Mouse (Mus musculus): ENCODE results near the gene Rnf25.

Rnf25 gene

DNA sequence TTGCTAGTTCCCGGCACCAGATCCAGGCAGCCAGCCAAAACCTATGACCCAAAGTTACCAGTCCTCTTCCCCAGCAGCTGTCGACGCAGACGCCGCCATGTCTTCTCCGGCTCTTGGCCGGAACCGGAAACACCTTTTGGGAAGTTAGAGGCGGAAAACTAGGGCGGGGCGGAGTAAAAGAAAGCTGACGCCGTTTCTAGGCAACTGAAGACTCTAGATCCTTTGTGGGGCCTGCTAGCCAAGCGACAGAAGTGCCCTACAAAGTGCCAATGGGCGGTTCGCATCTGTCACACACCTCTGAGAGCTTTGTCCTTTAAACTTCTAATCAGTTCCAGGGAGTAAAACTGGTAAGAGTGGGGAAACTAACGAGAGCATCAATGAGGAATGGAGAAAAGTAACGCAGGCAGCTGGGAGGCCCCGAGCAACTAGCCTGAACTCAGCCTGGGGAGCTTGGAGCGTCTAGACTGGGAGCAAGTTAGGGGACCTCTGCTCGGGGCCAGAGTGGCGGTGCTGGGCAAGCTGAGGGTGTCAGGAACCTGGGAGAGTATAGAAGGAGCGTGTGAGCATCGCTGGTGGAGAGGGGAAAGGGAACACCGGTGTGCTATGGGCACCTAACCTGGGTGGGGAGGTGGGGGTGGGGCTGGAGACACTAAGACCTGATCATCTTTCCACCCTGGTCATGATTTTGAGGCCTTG is at the start of gene Rnf25, which contains the start of gene Stk36:
Gene Rnf25, minus strand, starts transcription at position 131 of the 696 bp plus-strand sequence.
Gene Stk36, plus strand, starts transcription at position 179 of the 696 bp plus-strand sequence.
- DNase-seq (ENCODE audit: low spot score in 2 of 2): peak; percentile 75 to 90

DNA sequence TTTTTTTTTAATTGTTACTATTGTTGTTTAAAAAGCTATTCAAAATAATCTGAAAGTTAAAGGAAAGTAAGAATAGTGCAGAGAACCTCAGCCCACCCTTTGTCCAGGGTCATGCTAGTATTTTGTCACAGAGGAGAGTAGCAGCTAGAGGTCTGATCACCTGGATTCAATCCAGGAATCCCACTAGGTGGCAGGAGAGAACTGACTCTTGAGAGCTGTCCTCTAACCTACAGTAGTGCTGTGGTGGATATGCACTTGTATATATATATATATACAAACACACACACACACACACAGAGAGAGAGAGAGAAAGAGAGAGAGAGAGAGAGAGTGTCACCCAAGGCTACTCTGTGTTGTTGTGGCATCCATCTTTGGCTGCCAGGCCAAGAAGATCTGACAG is 42.7 kb upstream of the Rnf25 start:
- no peak for DNase-seq (ENCODE audit: low spot score in 2 of 2)

DNA sequence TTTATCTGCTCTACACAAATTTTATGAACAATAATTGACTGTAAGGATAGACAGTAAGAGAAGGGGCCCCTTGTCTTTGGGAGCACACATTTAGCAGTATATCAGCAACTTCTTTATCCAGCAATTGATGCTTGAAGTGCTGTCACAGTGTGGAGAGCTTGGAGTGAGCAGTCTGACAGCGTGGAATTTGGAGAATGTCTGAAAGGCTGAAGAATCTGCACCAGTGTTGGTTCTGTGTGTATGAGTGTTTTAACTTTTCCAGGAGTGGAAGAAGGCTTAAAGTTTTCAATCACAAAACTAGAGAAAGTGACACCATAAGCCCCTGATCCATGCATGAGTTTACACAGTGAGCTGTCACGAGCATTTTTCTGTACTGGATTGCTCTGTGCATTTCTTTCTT is 42.3 kb upstream of the Rnf25 start:
- DNase-seq (ENCODE audit: low spot score in 2 of 2): no peak

DNA sequence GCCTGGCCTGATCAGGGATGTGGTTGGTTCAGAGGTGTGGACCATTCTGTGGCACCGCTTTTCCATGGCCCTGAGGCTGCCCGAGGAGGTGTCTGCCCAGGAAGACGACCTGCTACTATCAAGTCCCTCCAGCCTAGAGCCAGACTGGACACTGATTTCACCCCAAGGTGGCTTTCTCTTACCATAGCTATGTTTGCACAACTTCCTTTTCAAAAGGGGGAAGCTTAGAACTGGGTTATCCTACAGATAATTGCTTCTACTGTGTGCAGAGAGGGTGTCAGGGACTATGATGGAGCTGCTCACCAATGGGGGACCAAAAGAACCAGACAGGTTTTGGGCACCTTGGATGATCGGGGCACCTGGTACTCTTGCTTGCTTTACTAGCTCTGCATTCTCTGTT is 31.5 kb upstream of the Rnf25 start:
- DNase-seq (ENCODE audit: low spot score in 2 of 2): no peak

DNA sequence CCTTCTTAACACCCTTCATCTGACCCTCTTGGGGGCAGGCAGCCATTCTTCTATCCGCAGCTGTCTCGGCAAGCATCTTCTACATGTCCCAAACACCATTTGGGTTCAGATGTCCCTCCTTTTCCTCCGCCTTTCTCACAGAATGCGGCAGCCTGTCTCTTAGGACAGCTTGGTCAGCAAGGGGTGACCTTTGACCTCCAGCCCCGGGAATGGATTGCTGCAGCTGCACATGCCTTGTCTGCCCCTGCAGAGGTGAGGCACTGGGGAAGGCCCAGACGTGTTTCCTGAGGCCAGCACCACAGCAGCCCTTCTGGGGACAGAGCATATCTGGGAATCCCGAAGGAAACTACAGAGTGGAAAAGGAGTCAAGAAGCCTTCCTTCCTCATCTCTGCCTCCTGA is 26.8 kb upstream of the Rnf25 start:
- no peak for DNase-seq (ENCODE audit: low spot score in 2 of 2)

DNA sequence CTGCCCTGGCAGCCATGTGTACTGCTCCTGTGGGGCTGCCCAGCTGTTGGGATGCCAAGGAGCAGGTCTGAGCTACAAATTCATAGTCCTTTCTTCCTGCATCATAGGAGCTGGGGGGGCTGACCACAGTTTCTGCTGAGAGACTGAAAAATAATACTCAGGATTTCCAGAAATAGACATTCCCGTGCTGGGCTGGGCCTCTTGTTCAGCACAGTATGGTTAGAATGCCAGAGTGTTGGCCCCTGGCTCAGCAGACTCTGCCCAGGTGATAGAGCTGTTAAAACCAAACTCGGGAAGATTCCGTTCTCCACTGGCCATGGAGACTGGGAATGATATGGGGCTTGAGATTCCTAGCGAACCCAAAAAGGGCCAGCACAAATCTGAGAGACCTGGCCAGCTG is 24.9 kb upstream of the Rnf25 start:
- no peak for DNase-seq (ENCODE audit: low spot score in 2 of 2)

DNA sequence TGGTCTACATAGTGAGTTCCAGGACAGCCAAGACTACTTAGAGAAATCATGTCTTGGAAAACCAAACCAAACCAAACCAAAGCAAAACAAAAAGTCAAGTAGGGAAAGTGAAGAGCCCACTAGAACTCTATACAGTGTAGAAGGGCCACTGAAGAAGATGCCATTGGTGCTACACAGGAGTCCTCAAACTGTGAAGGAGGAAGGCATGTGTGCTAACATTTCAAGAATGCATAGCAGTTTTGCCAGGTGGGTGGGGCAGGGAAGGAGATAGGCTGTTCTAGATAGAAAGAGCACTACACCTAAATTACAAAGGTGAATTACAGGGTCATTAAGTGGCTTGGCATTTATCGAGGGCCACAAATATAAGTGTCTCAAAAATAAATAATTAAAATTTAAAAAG is 23.0 kb upstream of the Rnf25 start:
- no peak for DNase-seq (ENCODE audit: low spot score in 2 of 2)

DNA sequence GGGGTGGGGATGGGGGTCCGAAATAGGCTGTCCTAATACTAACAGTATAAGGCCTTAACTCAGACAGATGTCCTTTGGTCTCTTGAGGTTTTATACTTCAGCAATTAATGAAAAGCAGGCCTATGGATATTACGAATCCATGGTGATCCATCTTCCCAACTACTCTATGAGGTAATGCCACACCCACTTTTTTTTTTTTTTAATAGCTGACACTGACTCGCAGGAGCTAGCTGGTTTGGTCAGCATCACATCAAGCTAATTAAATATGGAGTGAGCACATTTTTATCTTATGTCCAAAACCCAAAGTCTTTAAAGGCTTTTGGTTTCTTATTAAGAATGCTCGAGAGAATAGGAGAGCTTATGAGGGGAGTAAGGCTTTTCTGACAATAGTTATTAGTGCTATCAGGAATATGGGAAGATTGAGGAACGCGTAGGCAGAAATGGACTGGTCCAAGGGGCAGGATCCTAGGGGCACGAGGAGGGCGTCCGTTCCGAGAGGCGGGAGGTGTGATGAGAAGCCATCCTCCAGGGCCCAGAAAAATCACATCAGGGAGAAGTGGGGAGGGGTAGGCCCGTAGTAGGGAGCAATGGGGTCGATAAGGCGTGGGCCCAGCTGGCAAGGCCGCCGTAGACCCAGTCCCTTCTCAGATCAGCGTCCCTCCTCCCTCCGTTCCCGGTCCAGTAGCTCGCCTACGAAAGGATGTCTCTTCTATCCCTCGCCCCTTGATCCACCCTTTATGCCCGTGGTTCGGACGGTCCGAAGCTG is 513 bp downstream of the Rnf25 start:
- no peak for DNase-seq (ENCODE audit: low spot score in 2 of 2)

DNA sequence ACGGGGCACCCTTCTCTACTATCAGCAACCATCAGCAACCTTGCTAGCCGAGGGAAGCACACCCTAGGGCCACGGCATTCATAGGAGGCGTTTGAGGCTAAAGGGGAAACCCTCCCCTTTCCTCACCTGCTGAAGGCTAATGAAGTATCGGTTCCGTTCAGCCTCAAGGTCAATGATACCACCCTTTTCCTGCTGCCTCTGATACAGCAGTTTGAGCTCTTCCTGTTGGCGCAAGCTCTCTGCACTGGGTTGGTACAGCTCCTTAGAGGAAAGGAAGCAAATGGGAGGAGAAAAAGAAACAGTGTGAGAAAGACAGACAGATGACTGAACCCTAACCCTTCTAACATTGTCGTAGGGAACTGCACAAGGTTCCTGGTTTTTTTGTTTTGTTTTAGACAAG is 6.8 kb downstream of the Rnf25 start:
- DNase-seq (ENCODE audit: low spot score in 2 of 2): no peak

DNA sequence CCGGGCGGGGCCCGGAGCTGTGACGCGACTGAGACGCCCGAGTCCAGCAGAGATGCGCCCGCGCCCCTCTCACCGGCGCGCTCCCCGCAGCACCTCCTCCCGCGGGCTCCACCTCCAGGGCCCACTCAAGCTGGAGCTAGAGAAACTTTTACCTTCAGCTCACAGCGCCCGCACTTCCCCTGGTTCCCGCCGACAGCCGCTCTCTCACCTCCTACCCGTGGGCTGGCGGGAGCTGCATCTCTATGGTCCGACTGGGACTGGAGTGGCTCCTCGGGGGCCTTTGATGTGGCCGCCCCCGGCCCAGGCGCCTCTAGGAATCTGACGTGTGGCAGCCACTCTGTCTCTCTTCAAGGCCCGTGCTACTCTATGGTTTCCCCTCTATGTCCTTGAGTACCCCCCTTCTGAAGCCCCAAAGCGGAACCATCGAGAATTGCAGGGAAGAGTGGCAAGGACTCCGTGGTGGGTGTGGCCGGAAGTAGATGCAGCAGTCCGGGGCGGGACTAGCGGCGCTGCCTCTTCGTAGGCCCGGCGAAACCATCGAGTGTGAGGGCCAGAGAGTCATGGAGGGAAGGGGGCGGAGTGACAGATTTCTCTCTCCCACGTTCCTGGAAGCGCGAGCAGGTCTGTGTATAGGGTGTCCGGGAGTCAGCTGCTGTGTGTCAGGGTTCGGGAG is 13.3 kb downstream of the Rnf25 start, which contains the start of the genes Zfp142 and Bcs1l:
Gene Zfp142, minus strand, starts transcription at position 474 of the 673 bp plus-strand sequence.
Gene Bcs1l, plus strand, starts transcription at position 517 of the 673 bp plus-strand sequence.
- peak; percentile 98 for DNase-seq (ENCODE audit: low spot score in 2 of 2)

DNA sequence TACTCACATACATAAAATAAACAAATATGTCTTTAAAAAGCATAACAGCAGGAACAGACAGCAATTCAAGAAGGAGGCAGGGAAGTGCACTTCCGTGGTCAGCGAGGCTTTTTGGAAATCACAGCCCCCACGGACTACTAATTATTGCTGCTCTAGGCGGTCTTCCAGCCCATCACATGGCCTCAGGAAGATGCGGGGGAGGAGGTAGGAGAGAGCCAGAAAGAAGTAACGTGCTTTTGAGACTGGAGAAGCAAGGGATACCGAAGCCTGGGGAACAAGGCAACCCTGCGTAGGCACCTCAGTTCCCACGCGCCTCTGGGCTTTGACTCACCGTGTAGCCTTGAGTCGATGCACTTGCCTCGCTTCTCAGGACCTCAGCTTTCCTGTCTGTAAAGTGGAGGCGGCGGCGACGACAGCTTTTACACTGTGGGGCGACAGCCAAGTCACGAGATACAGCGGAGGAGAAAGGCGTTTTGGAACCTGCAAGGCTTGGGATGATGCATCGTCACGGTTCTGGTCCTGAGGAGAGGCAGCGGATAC is 13.9 kb downstream of the Rnf25 start:
- DNase-seq (ENCODE audit: low spot score in 2 of 2): peak; percentile 83 to 87

DNA sequence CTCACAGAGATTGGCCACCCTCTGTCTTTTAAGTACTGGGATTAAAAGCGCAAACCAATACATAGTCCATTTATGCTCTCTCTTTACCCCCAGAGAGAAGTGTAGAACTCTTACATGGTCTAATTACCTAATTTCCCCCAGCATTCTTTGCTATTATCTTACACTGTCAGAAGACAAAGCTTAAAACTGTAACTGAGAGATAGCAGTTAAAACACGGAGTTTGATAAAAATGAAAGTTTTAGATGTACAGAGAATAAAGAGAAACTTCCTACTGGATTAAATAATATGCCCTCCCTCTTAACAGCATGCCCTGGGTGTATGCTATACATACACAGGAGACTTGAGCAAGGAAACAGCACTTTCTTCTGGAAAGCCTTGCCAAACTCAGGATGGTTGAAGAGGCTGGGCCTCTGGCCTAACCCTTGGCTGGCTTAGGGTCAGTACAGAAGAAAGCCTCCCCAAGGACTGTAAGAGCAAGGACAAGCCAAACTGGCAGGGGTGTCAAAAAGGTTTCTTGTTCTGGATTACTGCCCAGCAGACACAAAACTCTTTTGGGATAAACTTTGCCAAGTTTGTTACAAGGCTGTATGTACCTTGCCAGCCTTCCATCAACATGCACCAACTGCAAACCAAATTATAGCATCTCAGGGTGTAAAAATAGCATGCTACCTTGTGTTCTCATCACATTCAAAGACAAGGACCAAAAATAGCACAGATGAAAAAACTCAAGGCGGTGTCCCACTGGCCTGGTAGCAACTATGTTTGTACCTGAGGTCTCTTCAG is 16.4 kb downstream of the Rnf25 start:
- DNase-seq (ENCODE audit: low spot score in 2 of 2): no peak

DNA sequence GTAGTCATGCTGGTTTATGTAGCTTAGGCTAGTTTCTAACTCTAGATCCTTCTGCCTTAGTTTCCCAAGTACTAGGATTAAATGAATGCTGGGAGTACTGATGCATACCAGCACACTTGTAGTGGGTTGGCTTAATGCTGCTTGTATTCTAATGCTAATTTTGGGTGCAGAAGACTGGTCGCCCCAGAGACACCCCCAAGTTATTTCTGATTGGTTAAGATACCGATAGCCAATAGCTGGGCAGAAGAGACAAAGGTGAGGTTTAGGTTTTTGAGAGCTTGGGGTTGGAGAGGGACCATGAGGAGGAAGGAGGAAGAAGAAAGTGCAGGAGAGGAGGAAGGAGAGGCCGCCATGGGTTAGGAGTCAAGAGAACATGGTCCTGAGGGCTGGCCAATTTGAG is 18.6 kb downstream of the Rnf25 start:
- DNase-seq (ENCODE audit: low spot score in 2 of 2): no peak

DNA sequence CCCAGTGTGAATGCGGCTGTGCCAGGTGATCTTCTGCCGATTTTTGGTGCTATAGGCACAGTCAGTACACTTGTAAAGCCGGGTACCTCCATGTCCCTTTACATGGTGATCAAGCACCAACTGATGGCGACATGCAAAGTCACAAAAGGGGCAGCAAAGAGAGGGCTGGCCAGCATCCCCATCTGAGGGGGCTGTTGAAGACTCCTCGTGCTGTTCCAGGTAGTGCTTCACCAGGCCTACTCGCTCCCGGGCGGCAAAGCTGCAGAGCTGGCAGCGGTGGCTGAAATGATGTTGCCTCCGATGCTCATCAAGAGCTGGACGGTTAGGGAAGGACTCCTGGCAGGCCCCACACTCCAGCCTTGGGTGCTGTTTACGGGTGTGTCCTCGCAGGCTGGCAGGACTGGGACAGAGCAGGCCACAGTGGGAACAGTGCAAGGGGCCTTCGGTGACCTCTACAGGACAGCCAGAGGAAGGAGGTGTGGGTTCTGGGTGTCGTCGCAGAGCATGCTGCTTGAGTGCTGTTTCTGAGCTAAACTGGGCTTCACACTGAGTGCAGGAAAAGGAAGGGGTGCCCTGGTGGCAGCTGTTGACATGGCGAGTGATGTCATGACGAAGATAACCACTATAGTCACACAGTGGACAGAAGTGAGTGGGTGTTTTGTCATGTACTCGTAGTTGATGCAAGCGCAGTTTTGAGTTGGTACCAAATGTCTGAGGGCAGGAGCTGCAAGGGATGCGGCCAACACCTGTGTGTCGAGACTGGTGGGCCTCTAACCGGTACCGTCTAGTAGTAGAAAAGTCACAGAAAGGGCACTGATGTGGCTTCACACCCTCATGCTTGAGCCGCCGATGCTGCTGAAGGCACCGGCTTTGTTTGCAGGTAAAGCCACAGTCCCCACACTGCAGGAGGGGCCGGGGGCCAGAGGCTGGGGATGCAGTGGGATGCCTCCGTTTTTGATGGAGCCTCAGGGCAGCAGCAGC is 31.2 kb downstream of the Rnf25 start:
- DNase-seq (ENCODE audit: low spot score in 2 of 2): no peak

DNA sequence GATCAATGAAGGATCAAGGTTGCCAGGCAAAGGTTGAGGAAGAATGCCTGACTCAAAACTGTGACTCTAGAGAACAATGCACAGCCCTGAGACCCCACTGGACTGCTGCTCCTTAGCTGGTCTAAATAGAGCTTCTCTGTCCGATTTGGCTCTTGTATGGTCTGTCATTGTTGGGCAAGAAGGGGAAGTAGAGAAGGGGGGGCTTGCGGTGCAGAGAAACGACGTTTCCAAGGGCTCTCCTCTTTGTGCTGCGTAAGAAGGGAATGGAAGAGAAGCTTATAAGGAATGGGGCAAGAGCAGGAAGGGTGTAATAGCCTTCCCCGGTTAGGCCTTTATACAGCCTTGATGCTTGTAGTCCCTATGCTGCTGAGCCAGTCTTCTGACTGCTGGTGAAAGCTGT is 35.4 kb downstream of the Rnf25 start:
- DNase-seq (ENCODE audit: low spot score in 2 of 2): no peak

DNA sequence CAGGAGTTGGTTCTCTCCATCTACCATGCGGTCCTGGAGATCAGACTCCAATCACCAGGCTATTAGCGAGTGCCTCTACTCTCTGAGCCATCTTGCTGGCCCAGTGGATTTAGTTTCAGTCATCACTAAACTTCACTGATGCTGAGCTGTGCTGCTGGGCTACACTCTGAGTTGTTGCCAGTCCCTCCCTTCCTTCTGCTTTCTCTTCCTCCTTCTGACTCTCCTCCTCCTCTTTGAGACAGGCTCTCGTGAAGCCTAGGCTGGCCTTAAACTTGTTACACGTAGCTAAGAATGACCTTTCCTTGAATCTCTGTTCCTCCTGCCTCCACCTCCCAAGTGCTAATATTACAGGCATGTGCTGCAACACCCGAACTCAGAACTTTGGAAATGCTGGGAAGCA is 42.1 kb downstream of the Rnf25 start:
- DNase-seq (ENCODE audit: low spot score in 2 of 2): no peak

DNA sequence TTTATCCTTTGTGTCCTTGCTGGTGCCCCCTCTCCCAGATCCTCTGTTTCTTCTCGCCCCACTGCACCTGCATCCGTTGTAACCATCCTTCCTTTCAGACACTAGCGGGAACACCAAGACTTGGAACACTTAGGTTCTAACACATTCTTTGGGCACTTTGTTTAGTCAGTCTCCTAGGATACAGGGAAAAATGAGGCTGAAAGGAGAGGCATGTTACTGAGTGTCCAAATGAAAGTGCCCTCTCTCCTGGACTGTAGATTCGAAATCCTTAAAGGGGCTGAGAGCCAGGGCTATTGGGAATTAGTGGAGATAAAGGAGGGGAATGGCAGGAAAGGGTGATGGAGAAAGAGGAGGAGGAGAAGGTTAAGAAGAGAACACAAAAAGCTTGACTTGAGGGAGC is 57.0 kb downstream of the Rnf25 start, which contains the start of gene Usp37:
Gene Usp37, minus strand, starts transcription at position 101 of the 400 bp plus-strand sequence.
- no peak for DNase-seq (ENCODE audit: low spot score in 2 of 2)
